Mouse (Mus musculus): Measurements from ENCODE around the gene Coro1c.

The Coro1c gene

DNA sequence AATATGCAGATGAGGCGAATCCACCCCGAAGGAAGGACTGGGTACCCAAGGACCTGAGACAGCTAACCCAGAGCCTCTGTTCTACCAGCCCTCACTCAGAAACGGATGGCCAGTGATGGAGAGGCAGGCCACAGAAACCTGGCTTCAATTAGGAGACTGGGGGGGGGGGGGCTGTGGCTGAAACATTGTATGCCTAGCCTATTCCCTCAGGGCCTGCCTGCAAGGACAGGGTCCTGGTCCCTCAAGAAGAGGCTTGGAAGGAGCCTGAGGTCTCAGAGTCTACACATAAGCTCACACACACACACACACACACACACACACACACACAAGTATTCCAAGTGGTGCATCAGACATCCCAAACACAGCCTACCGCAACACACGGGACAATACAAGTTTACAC, 108.9 kb downstream of the Coro1c start:
- in situ Hi-C loops (cut with MboI, MseI): no loop called here

DNA sequence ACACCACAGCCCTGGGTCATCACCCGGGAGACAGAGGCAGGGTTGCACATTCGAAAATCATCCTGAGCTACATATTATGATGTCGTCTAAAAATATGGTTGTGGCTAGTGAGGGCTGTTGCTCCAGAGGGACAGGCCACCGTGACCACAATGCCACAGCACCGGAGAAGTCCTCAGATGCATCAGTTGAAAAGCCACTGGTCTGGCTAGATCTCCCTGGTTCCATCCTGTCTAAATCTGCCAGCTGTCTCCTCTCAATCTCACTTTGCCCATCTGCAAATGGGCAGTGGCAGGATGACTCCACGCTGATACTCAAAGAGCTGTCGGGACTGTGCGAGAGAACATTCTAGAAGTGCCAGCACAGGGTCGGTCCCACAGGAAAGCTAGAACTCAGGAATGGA, 110.0 kb downstream of the Coro1c start:
- in situ Hi-C loops (cut with MboI, MseI): no loop called here

DNA sequence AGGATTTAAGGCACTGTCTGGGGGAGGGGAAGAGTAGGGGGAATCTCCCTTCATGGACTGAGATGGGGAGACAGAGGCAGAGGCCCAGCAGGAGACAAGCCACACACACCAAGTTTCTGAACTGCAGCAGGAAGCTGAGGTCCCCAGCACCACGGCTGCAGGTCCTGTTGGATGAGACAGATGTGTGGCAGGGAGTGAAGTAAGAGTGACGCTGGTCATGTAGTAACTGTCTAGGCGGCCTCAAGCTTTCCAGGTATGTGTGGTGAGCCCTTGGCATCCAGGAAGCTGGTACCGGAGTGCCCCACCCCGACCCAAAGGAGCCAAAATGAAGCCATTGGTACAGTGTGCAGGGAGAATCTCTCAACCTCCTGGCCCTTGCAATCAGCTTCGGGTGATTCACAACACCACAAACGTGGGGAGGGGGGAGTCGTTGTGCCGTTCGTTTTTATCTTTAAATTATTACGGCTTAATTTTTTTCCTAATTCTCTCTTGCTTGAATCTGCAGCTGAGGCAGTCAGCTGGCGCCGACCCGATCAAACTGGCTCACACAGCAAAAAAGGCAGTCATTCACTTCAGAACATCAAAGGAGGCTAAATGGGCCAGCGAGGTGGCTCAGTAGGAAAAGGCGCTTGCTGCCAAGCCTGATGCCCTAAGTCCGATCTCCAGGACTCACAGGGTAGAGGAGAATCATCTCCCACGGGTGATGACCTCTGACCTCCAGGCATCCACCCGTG, 111.2 kb downstream of the Coro1c start:
- in situ Hi-C loops (cut with MboI, MseI): no loop called here

DNA sequence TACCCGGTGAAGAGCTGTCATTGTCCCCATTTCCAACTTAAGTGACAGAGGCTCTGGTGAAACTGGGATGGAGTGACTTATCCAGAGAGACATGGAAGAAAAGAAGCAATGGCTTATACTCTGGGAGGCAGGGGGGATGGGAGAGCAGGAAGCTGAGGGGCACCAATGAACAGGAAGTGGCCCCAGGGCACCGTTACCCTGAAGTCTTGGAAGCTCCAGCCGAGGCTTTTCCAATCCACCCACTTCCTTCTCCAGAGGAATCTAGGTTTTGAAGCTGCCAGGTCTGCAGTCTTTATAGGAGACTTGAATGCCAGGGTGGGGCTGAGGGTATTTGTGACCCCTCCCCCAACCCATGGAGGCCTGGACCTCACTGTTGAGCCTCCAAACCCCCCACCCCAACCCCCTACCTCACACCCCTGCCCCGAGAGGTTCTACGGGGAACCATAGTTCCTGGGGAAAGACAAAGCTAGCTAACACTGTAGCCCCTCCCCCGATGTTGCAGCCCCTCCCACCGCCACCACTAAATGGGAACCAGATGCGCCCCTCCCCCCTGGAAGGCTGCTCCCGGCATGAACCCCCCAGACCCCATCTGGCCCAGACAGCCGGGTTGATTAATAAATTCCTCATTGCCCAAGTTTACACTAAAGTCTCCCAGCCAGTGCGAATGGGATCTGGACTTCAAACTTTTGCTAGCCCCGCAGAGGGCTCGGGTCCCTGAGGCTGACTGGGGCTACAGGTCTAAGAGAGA, 112.0 kb downstream of the Coro1c start:
- in situ Hi-C loops (cut with MboI, MseI): no loop called here

Measured in T-helper 1 cell (primary cell).